Mouse (Mus musculus) embryo, embryonic 10 days (tissue): ENCODE measurements around the gene Hmgb3.

Experiments used
- DNase-seq: peaks from one replicate; pipeline ENCODE4 v3.0.0-alpha.2; 2015; ENCODE audit warnings: low spot score

Gene Hmgb3

DNA sequence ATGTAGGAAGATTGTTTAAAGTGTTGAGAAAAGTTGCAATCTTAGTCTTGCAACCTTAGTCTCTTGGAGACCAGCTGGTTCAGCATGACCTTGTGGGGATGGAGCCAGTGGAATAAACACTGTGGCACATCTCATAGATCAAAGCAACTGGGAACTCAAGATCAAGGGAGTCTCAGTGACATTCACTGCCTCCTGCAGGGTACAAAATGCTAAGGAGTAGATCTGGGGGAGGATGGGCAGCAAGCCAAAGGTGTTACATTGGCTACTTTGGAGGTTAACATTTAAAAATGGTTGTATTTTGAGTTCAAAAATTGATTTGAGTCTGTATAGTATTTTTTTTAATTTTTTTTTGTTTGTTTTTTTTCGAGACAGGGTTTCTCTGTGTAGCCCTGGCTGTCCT, 33.5 kb downstream of the Hmgb3 start:
- no peak for DNase-seq

DNA sequence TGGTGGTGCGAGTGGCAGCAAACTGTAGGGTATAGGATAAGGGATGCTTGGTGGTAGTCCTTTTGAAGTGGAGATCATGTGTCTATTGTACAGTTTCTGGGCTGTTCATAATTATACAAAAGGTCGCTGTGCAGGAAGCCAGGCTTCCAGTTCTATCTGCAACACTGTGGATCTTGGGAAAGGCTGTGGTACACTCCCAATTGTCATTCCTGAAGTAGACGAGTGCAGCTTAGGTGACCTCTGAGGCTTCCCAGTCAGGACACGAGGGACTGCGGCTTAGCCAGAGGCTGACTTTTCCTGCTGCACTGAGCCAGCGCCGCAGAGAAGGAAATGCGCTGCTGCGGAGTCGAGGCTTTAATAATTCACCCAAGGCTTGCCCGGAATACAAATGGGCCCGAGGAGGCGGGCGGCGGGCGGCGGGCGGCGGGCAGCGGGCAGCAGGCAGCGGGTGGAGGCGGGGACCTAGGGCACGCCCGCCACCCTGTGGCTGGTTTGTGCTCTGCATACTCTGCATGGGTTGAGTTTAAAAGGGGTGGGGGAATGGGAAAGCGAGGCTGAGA, 45.4 kb downstream of the Hmgb3 start:
- DNase-seq, result peak; percentile 71
